Mouse (Mus musculus): ENCODE measurements around the gene Lbx2. TPM values are rescaled to one million over a fixed set of nuclear protein-coding genes. Genes with fewer than 3 reads are reported as not detected.

The Lbx2 gene
- polyA plus RNA-seq, 1 experiment from 2014 or later = 0.81 TPM

DNA sequence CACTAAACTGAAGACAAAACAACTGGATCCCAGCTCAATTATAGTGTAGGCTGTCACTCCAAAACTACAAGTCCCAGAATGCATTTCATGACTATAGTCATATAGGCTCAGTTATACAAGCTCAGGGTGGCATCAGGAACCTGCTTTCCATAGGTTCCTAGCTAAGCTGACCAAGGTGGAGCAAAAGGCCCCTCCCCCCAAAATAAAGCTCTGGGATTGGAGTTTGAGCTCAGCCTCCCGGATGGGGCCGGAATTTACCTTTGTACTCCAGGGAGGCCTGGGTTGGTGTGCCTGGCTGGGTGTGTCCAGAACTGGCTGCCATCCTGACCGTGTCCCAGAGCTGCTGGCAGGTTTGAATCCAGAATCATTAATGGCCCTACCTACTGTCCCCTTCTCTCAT, 28.4 kb upstream of the Lbx2 start, which contains the start of gene Dqx1:
TSS of gene Dqx1 (plus strand) at position 55 of the 400 bp plus-strand sequence.
- Histone ChIP-seq H3K4me2 (replicated peaks) (no peak within 1 kb of the TSS), H3K4me3 (no peak within 1 kb of the TSS; the same call in 1 of the 2 replicates), H3K9me3 (no peaks in the 10 kb centered on the region), H3K4me1 (peaks cover 20% of the 10 kb centered on the region), H3K36me3 (peaks cover 27% of the 10 kb centered on the region), H3K9ac (no peak within 1 kb of the TSS), H3K27ac (no peak within 1 kb of the TSS), H3K27me3 (peaks cover 44% of the 10 kb centered on the region)
- ATAC-seq (ENCODE audit: low FRiP score, low read depth) = no peak
- 55% methylated on average over 3 of the region's 3 CpGs for WGBS

DNA sequence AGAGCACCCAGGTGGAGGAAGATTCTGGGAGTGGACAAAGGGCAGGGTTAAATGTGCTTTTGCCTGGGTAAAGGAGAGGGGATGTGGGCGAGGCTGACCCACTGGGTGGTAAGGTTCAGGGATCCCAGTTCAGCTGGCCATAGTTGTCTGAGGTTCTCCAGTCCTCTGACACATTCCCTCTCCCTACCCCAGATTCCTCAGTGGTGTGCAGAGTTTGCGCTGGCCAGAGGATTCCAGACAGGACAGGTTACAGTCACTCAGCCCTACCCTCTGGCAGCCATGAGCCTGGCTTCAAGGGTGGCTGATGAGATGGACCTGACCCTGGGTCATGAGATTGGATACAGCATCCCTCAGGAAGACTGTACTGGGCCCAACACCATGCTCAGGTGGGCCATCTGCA, 27.4 kb upstream of the Lbx2 start:
- no peaks in the 10 kb centered on the region for H3K9me3 ChIP-seq
- ATAC-seq (ENCODE audit: low FRiP score, low read depth) = no peak
- no peak overlapping the region for H3K4me3 ChIP-seq
- no peak overlapping the region for H3K4me2 ChIP-seq (replicated peaks)
- peaks cover 27% of the 10 kb centered on the region for H3K36me3 ChIP-seq
- WGBS = 81% methylated on average over 2 of the region's 2 CpGs
- H3K27ac ChIP-seq = no peak overlapping the region
- peaks cover 53% of the 10 kb centered on the region for H3K27me3 ChIP-seq
- H3K4me1 ChIP-seq = peaks cover 13% of the 10 kb centered on the region
- no peak overlapping the region for H3K9ac ChIP-seq

DNA sequence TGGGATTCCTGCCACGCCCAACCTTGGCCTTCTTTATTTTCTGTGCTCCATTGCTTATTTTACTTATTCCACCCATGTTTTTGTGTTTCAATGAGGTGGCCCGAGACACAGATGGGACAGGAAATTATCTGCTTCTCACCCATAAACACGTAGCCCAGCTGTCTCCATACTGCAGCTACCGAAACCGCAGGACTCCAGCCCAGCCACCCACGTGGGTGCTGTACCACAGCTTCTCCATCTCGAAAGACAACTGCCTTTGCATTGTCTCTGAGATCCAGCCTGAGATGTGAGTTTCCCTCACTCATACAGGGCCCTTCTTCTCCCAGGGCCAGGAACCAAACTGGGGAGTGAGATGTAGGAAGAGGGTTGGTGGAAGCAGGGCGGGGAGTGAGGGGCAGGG, 20.2 kb upstream of the Lbx2 start:
- Histone ChIP-seq H3K36me3 (no peaks in the 10 kb centered on the region), H3K27me3 (peaks cover 100% of the 10 kb centered on the region), H3K4me3 (no peak overlapping the region), H3K9ac (no peak overlapping the region), H3K4me1 (peaks cover 19% of the 10 kb centered on the region), H3K27ac (no peak overlapping the region), H3K4me2 (replicated peaks) (no peak overlapping the region), H3K9me3 (no peaks in the 10 kb centered on the region)
- no peak for ATAC-seq (ENCODE audit: low FRiP score, low read depth)
- WGBS = 39% methylated on average over 8 of the region's 8 CpGs

DNA sequence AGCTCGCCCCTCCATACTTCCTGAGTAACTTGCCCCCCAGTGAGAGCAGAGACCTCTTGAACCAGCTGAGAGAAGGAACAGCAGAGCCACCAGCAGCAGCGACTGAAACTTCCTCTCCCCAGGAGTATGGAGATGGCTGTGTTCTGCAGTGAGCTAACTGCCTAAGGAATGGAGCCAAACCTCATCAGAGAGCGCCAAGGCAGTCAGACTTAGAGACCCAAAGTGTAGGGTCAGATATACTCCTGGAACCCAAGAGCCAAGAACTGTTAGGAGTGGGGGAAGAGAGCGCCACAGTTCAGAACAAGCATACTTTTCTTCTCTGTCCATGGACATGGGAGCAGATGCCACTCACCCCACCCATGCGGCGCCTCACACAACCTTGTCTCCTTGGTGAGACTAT, 19.7 kb upstream of the Lbx2 start:
- H3K27me3 ChIP-seq = peaks cover 100% of the 10 kb centered on the region
- H3K4me1 ChIP-seq = peaks cover 23% of the 10 kb centered on the region
- H3K27ac ChIP-seq = no peak overlapping the region
- H3K4me2 ChIP-seq (replicated peaks) = no peak overlapping the region
- ATAC-seq (ENCODE audit: low FRiP score, low read depth) = no peak
- no peak overlapping the region for H3K4me3 ChIP-seq
- H3K36me3 ChIP-seq = no peaks in the 10 kb centered on the region
- no peaks in the 10 kb centered on the region for H3K9me3 ChIP-seq
- 28% methylated on average over 6 of the region's 6 CpGs for WGBS
- no peak overlapping the region for H3K9ac ChIP-seq

DNA sequence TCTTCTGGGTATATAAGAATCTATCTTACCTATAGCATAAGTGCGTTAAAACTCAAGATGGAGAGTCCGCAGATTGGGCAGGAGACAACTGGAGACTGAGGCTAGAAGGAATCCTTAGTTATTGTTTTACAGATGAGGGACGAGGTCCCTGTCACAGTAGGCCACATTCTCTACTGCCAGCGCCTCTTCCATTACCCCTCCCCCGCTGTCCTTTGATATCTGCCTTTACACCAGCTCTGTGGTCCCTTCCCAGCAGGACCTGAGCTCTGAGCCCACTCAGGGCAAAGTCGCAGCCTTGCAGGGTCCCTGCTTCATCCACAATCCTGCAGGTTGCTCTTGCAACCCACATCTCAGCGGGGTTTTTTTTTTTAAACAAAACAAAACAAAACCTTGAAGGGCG, 17.9 kb upstream of the Lbx2 start:
- Histone ChIP-seq H3K9me3 (no peaks in the 10 kb centered on the region), H3K36me3 (no peaks in the 10 kb centered on the region), H3K9ac (no peak overlapping the region), H3K4me2 (replicated peaks) (peak overlapping the region; percentile 48; the same call in 1 of the 2 replicates), H3K4me3 (0 out of 2 replicates have a peak overlapping the region, but pooled peaks have one; percentile 24), H3K27ac (no peak overlapping the region), H3K4me1 (peaks cover 24% of the 10 kb centered on the region), H3K27me3 (peaks cover 100% of the 10 kb centered on the region)
- 8% methylated on average over 8 of the region's 8 CpGs for WGBS
- no peak for ATAC-seq (ENCODE audit: low FRiP score, low read depth)

DNA sequence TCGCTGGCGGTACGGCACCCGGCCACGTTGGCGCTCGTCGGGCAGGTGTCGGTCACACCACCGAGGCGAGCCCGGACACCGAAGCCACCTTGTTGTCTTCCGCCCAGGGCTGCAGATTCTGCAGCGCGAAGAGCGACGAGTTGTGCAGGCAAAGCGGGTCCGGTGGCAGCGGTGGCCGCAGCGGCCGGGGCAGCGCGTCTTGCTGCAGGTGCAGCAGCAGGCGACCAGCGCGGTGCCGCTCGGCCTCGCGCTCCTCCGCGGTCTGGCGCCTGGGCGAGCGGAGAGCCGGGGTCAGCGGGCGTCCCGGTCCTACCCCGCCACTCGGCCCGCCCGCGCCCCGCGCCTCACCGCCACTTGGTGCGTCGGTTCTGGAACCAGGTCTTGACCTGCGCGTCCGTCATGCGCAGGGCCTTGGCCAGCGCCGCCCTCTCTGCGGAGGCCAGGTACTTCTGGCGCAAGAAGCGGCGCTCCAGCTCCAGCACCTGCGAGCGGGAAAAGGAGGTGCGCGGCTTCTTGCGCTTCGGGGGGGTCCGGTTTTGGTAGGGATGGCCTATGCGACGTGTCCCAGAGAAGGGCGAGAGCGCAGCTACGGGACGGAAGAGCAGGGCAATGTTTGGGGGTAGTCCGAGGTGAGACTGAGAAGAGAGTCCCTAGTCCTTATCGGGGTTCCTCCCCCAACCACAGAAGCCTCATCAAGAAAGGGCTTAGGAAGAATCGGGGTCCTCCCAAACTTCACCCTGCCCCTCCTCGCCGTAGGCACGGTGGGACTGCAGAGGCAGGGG, 17.3 kb upstream of the Lbx2 start:
- no peaks in the 10 kb centered on the region for H3K9me3 ChIP-seq
- H3K36me3 ChIP-seq = no peaks in the 10 kb centered on the region
- no peak overlapping the region for H3K9ac ChIP-seq
- no peak overlapping the region for H3K27ac ChIP-seq
- H3K27me3 ChIP-seq = peaks cover 99% of the 10 kb centered on the region
- no peak for ATAC-seq (ENCODE audit: low FRiP score, low read depth)
- peak overlapping the region; percentile 48 for H3K4me2 ChIP-seq (replicated peaks)
- 1% methylated on average over 79 of the region's 81 CpGs for WGBS
- H3K4me3 ChIP-seq = peak overlapping the region; percentile 31
- H3K4me1 ChIP-seq = peaks cover 24% of the 10 kb centered on the region

DNA sequence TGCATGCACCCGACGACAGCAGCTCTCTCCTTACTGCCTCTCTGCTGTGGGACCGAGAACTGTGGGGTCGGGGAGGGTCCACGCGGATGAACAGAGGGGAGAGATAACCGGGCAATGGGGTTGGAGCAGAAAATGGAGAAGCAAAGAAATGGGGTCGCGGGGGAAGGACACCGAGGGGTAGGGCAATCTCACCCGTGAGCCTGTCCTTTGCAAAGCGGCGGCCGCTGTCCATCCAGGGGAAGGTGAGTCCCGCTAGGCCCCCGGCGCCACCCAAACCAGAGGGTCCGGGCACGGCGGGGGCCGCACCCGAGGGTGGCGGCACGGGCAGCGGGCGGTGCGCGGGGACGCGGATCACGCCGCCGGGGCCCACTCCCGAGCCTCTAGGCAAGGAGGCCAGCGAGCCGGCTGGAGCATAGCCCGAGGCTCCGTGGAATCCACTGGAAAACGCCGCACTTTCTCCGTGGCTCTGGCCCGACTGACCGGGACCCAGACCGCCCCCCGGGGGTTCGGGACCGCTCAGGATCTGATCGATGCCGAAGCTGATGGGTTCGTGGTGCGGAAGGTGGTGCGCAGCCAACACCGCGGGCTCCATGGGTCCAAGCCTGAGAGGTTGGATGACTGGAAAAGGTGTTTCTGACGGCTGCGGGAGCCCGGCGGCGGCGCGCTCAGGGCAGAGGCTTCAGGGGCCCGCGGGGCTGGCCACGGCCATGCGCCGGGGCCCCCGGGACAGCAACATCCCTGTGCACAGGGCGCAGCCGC, 16.5 kb upstream of the Lbx2 start:
- Histone ChIP-seq H3K9me3 (no peaks in the 10 kb centered on the region), H3K27me3 (peaks cover 99% of the 10 kb centered on the region), H3K4me2 (replicated peaks) (peak overlapping the region; percentile 54), H3K36me3 (no peaks in the 10 kb centered on the region), H3K9ac (0 out of 2 replicates have a peak overlapping the region, but pooled peaks have one; percentile 25), H3K4me1 (peaks cover 24% of the 10 kb centered on the region), H3K4me3 (peak overlapping the region; percentile 31), H3K27ac (no peak overlapping the region)
- ATAC-seq (ENCODE audit: low FRiP score, low read depth) = no peak
- under 1% methylated on average over 62 of the region's 69 CpGs for WGBS

DNA sequence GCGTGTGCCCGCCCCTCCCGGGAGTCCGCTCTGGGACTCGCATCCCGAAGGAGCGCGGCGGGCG, 16.1 kb upstream of the Lbx2 start, which contains the start of gene Tlx2:
TSS of gene Tlx2 (minus strand) at position 47 of the 64 bp plus-strand sequence.
- 0% methylated on average over 10 of the region's 10 CpGs for WGBS
- Histone ChIP-seq H3K27ac (no peak within 1 kb of the TSS), H3K9me3 (no peaks in the 10 kb centered on the region), H3K9ac (0 out of 2 replicates have a peak within 1 kb of the TSS, but pooled peaks have one; percentile 25), H3K4me3 (peak within 1 kb of the TSS; percentile 31), H3K27me3 (peaks cover 99% of the 10 kb centered on the region), H3K4me2 (replicated peaks) (peak within 1 kb of the TSS; percentile 54), H3K4me1 (peaks cover 24% of the 10 kb centered on the region), H3K36me3 (no peaks in the 10 kb centered on the region)
- no peak for ATAC-seq (ENCODE audit: low FRiP score, low read depth)

DNA sequence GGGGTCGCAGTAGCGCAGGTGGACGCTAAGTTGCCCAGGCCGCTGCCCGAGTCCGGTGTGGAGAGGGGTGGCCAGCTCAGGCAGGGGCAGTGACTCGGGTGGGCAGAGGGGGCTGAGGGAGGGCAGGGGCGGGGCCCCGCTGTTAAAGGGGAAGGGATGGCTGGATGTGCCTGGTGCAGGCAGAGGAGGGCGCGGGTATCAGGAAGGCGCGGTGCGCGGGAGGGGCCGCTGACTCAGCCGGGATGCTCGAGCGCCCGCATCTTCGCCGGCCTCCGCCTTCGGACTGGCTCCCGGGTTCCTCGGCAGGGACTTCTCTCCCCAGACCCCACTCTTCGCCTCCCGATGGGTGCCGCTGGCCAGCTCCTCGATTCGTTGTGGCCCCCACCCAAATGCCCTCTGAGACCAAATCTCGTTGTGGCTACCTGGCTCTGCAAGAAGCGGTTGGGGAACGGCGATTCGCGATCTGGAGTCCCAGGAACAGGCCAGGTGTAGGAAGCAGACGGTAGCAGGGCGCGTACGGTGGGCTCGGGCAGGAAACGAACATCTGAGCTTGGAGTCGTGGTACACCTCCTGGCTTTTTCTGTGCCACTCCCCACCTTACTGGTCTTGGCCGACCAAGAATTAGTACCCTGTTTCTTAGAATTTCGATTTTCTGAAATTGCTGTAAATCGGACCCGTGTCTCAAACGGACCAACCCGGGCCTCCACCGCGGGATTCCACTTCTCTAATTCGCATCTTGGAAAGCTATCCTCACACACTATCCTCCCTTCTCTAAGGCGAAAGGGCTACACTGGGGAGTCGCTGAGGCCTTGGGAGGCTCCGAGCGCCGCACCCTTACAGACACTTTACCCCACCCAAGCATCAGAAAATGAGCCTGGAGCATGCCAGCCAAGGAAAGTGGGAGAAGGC, 15.6 kb upstream of the Lbx2 start:
- Histone ChIP-seq H3K4me2 (replicated peaks) (peak overlapping the region; percentile 54), H3K27ac (no peak overlapping the region), H3K4me3 (peak overlapping the region; percentile 31), H3K9ac (0 out of 2 replicates have a peak overlapping the region, but pooled peaks have one; percentile 25), H3K9me3 (no peaks in the 10 kb centered on the region), H3K36me3 (no peaks in the 10 kb centered on the region), H3K27me3 (peaks cover 99% of the 10 kb centered on the region), H3K4me1 (peaks cover 24% of the 10 kb centered on the region)
- WGBS = 1% methylated on average over 58 of the region's 58 CpGs
- no peak for ATAC-seq (ENCODE audit: low FRiP score, low read depth)

DNA sequence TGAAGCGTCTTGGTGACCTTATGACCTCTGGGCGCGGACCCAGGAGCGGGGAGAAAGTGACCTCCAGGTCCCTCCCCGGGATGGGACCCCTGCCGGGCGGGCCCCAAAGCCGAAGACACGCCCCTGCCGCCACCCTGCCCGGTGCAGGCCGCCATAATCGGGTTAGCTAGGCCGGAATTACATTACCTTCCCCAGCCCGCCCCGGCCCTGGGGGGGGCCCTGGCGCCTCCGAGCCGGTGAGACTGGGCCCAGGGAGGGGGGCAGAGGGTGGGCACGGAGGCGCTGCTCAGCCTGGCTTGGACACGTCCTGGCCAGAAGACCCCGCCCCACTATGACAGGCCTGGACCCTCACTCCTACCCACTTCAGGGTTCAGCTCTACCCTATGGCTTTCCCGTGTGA, 14.9 kb upstream of the Lbx2 start:
- H3K9me3 ChIP-seq = no peaks in the 10 kb centered on the region
- H3K4me3 ChIP-seq = peak overlapping the region; percentile 22; the same call in 1 of the 2 replicates
- H3K27me3 ChIP-seq = peaks cover 99% of the 10 kb centered on the region
- WGBS = 4% methylated on average over 14 of the region's 24 CpGs
- no peaks in the 10 kb centered on the region for H3K36me3 ChIP-seq
- H3K4me2 ChIP-seq (replicated peaks) = peak overlapping the region; percentile 40
- ATAC-seq (ENCODE audit: low FRiP score, low read depth) = peak; percentile 58; the same call in 1 of the 2 replicates
- no peak overlapping the region for H3K9ac ChIP-seq
- H3K4me1 ChIP-seq = peaks cover 24% of the 10 kb centered on the region
- no peak overlapping the region for H3K27ac ChIP-seq

DNA sequence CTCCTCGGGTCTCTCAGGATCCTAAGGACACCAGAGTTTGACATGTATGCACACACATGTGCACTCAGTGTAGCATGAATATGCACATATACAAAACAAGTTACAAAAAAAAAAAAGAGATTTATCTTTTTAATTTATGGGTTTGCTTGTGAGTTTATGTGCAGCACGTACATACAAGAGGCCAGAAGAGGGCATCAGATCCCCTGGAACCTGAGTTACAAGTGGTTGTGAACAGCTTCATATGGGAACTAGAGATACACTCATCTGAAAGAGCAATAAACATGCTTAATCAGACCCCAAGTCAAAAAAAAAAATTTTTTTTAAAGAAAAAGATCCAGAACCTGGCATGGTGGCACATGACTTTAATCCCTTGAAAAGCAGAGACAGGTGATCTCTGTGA, 11.2 kb upstream of the Lbx2 start:
- no peak overlapping the region for H3K9ac ChIP-seq
- no peaks in the 10 kb centered on the region for H3K36me3 ChIP-seq
- no peak overlapping the region for H3K4me2 ChIP-seq (replicated peaks)
- 23% methylated on average over 2 of the region's 2 CpGs for WGBS
- H3K27ac ChIP-seq = no peak overlapping the region
- peaks cover 27% of the 10 kb centered on the region for H3K4me1 ChIP-seq
- no peak for ATAC-seq (ENCODE audit: low FRiP score, low read depth)
- H3K9me3 ChIP-seq = no peaks in the 10 kb centered on the region
- peaks cover 68% of the 10 kb centered on the region for H3K27me3 ChIP-seq
- no peak overlapping the region for H3K4me3 ChIP-seq

Data from limb, embryonic 13.5 days (tissue).